Mouse (Mus musculus): ENCODE data around the gene Ptprd. TPM values are rescaled to one million over a fixed set of nuclear protein-coding genes. Genes with fewer than 3 reads are reported as not detected.

The Ptprd gene
- total and polyA plus RNA-seq, 3 experiments, result not detected

- Histone ChIP-seq H3K79me2 (ENCODE audit: control insufficient read depth, insufficient read depth, low read length, poor library complexity) (no peaks in the 10 kb centered on the region), H3K9me3 (replicated peaks; ENCODE audit: insufficient read depth, low read length) (no peaks in the 10 kb centered on the region), H3K27ac (ENCODE audit: control insufficient read depth, low read depth, low read length) (no peak overlapping the region), H3K27me3 (ENCODE audit: control insufficient read depth in 1 of 2, insufficient read depth in 2 of 2, low read length in 2 of 2) (no peaks in the 10 kb centered on the region), H3K4me3 (ENCODE audit: control insufficient read depth in 1 of 2, insufficient read depth in 1 of 2, low read depth in 2 of 2, low read length in 2 of 2) (no peak overlapping the region), H3K9ac (ENCODE audit: control insufficient read depth, low read depth, low read length, poor library complexity, severe bottlenecking) (no peak overlapping the region), H3K4me1 (ENCODE audit: control insufficient read depth in 1 of 2, insufficient read depth in 2 of 2, low read length in 2 of 2) (no peaks in the 10 kb centered on the region), H3K36me3 (ENCODE audit: control insufficient read depth in 1 of 2, insufficient read depth in 2 of 2, low read length in 2 of 2) (no peaks in the 10 kb centered on the region)
- no peak for DNase-seq (ENCODE audit: low read depth, low spot score)
- TF ChIP-seq MEF2A (IDR thresholded peaks at IDR 0.05; ENCODE audit: extremely low read depth, insufficient replicate concordance, low read depth, low read length, poor library complexity, severe bottlenecking) (no peak), CHD1 (IDR thresholded peaks at IDR 0.05; ENCODE audit: low read depth, low read length) (no peak), E2F4 (IDR thresholded peaks at IDR 0.05; ENCODE audit: borderline replicate concordance, low read depth, low read length) (no peak), SIN3A (IDR thresholded peaks at IDR 0.05; ENCODE audit: low read length) (no peak), TAL1 (IDR thresholded peaks at IDR 0.05; ENCODE audit: low read length) (no peak), ZKSCAN1 (IDR thresholded peaks at IDR 0.05; ENCODE audit: low read depth, low read length) (no peak), POLR2A (IDR thresholded peaks at IDR 0.05; ENCODE audit: control insufficient read depth in 1 of 2, insufficient read depth in 1 of 2, low read depth in 1 of 2, low read length in 2 of 2, poor library complexity in 1 of 2) (no peak), RCOR1 (IDR thresholded peaks at IDR 0.05; ENCODE audit: low read depth, low read length) (no peak), ZNF384 (IDR thresholded peaks at IDR 0.05; ENCODE audit: low read depth, low read length) (no peak), POLR2AphosphoS5 (IDR thresholded peaks at IDR 0.05; ENCODE audit: borderline replicate concordance, low read depth, low read length) (no peak), ZMIZ1 (IDR thresholded peaks at IDR 0.05; ENCODE audit: low read depth, low read length) (no peak)
Measured at GRCm38 (mm10) chr4:75965810-75966209, 2246.0 kb downstream of the Ptprd start.

GRCm38 (mm10) chr4:75962916-75963315, 2248.8 kb downstream of the Ptprd start:
- Histone ChIP-seq H3K27me3 (ENCODE audit: control insufficient read depth in 1 of 2, insufficient read depth in 2 of 2, low read length in 2 of 2) (no peaks in the 10 kb centered on the region), H3K79me2 (ENCODE audit: control insufficient read depth, insufficient read depth, low read length, poor library complexity) (no peaks in the 10 kb centered on the region), H3K4me3 (ENCODE audit: control insufficient read depth in 1 of 2, insufficient read depth in 1 of 2, low read depth in 2 of 2, low read length in 2 of 2) (no peak overlapping the region), H3K9ac (ENCODE audit: control insufficient read depth, low read depth, low read length, poor library complexity, severe bottlenecking) (no peak overlapping the region), H3K27ac (ENCODE audit: control insufficient read depth, low read depth, low read length) (no peak overlapping the region), H3K9me3 (replicated peaks; ENCODE audit: insufficient read depth, low read length) (no peaks in the 10 kb centered on the region), H3K36me3 (ENCODE audit: control insufficient read depth in 1 of 2, insufficient read depth in 2 of 2, low read length in 2 of 2) (no peaks in the 10 kb centered on the region), H3K4me1 (ENCODE audit: control insufficient read depth in 1 of 2, insufficient read depth in 2 of 2, low read length in 2 of 2) (no peaks in the 10 kb centered on the region)
- no peak for DNase-seq (ENCODE audit: low read depth, low spot score)
- no peak for TF ChIP-seq ZNF384 (IDR thresholded peaks at IDR 0.05; ENCODE audit: low read depth, low read length)

DNA sequence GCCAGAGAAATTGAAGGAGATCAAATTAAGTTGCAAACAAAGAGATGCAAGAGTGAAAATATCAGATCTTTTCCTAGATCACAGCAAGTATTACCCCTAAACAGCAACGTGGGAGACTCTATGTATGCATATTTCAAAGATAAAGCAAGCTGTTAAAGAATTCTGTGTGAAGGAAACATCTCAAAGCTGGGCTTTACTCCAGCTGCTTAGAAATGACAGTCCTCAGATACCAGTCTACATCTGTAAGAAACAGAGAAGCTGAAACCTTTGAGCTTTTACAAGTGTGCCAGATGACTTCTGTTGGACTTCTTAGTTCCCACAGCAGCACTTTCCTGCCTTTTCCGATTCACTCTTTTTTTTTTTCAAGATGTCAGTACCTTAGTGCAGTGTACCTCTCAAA, 2249.9 kb downstream of the Ptprd start:
- Histone ChIP-seq H3K4me3 (ENCODE audit: control insufficient read depth in 1 of 2, insufficient read depth in 1 of 2, low read depth in 2 of 2, low read length in 2 of 2) (no peak overlapping the region), H3K9me3 (replicated peaks; ENCODE audit: insufficient read depth, low read length) (no peaks in the 10 kb centered on the region), H3K4me1 (ENCODE audit: control insufficient read depth in 1 of 2, insufficient read depth in 2 of 2, low read length in 2 of 2) (no peaks in the 10 kb centered on the region), H3K27me3 (ENCODE audit: control insufficient read depth in 1 of 2, insufficient read depth in 2 of 2, low read length in 2 of 2) (no peaks in the 10 kb centered on the region), H3K36me3 (ENCODE audit: control insufficient read depth in 1 of 2, insufficient read depth in 2 of 2, low read length in 2 of 2) (no peaks in the 10 kb centered on the region), H3K27ac (ENCODE audit: control insufficient read depth, low read depth, low read length) (no peak overlapping the region), H3K79me2 (ENCODE audit: control insufficient read depth, insufficient read depth, low read length, poor library complexity) (no peaks in the 10 kb centered on the region), H3K9ac (ENCODE audit: control insufficient read depth, low read depth, low read length, poor library complexity, severe bottlenecking) (no peak overlapping the region)
- DNase-seq (ENCODE audit: low read depth, low spot score), result no peak
- no peak for TF ChIP-seq USF2 (IDR thresholded peaks at IDR 0.05; ENCODE audit: borderline replicate concordance in 1 of 2, insufficient read depth in 1 of 2, low read depth in 1 of 2, low read length in 2 of 2)
- TF ChIP-seq BHLHE40 (IDR thresholded peaks at IDR 0.05; ENCODE audit: borderline replicate concordance, low read depth, low read length), result no peak
- TF ChIP-seq EP300 (IDR thresholded peaks at IDR 0.05; ENCODE audit: low read depth in 1 of 2, low read length in 2 of 2), result no peak
- TF ChIP-seq JUND (IDR thresholded peaks at IDR 0.05; ENCODE audit: low read depth, low read length), result no peak
- no peak for TF ChIP-seq MAFK (IDR thresholded peaks at IDR 0.05; ENCODE audit: borderline replicate concordance, low read depth, low read length)

Data from MEL (cell line).